In genomic region chr3:141810944-141811343, GRCm38 (mm10) we compare ENCODE assay signal across 13 mouse cellular contexts.
DNase-seq lines count a peak whose midpoint lies in the region; ATAC-seq lines count a peak whose summit lies in the region.
"Had no signal": no experiment of that assay in that cellular context is flagged by ENCODE, and none has a peak within 500 bp of the region (broad histone marks: within the 10 kb centered on the region; RNA-seq: fewer than 3 reads in every experiment).

No protein-coding gene starts in this region.

- no peak overlapping the region for H3K4me2 ChIP-seq in midbrain, embryonic 16.5 days (ENCODE audit: low read length)
- H3K4me2 ChIP-seq in hindbrain, embryonic 13.5 days: no peak overlapping the region
- no peak overlapping the region for H3K4me2 ChIP-seq in liver, embryonic 12.5 days
- H3K4me2 ChIP-seq: heart, embryonic 13.5 days; liver, embryonic 15.5 days; neural tube, embryonic 12.5 days had no signal

- no peaks in the 10 kb centered on the region for H3K9me3 ChIP-seq in midbrain, embryonic 10.5 days (replicated peaks)
- no peaks in the 10 kb centered on the region for H3K9me3 ChIP-seq in midbrain, embryonic 16.5 days (replicated peaks; ENCODE audit: control insufficient read depth, low read length, poor library complexity, severe bottlenecking)
- H3K9me3 ChIP-seq in hindbrain, embryonic 13.5 days: no peaks in the 10 kb centered on the region
- no peaks in the 10 kb centered on the region for H3K9me3 ChIP-seq in liver, embryonic 12.5 days (replicated peaks)
- H3K9me3 ChIP-seq: heart, embryonic 13.5 days; liver, embryonic 15.5 days; neural tube, embryonic 12.5 days had no signal

- peaks cover 18% of the 10 kb centered on the region for H3K4me1 ChIP-seq in midbrain, embryonic 10.5 days
- H3K4me1 ChIP-seq in midbrain, embryonic 16.5 days (ENCODE audit: control insufficient read depth, insufficient read depth, low read length): no peaks in the 10 kb centered on the region
- H3K4me1 ChIP-seq in hindbrain, embryonic 13.5 days (replicated peaks): peaks cover 19% of the 10 kb centered on the region
- no peaks in the 10 kb centered on the region for H3K4me1 ChIP-seq in liver, embryonic 12.5 days
- H3K4me1 ChIP-seq: heart, embryonic 13.5 days; liver, embryonic 15.5 days; neural tube, embryonic 12.5 days had no signal

- DNase-seq in midbrain, embryonic 10.5 days (ENCODE audit: low spot score): peak; percentile 14
- DNase-seq in cerebellum, postnatal 14 days: peak; percentile 57 to 64
- peak; percentile 38 for DNase-seq in retina, postnatal 1 day
- DNase-seq in heart, adult 8-10 months (ENCODE audit: low spot score): no peak
- no peak for DNase-seq in lung, postnatal 25 days (ENCODE audit: low spot score)
- DNase-seq: gastrocnemius, adult 2 months; thymus, postnatal 36 days had no signal

- no peak overlapping the region for H3K9ac ChIP-seq in midbrain, embryonic 16.5 days (ENCODE audit: low read depth, low read length)
- H3K9ac ChIP-seq in hindbrain, embryonic 13.5 days: no peak overlapping the region
- no peak overlapping the region for H3K9ac ChIP-seq in liver, embryonic 12.5 days
- H3K9ac ChIP-seq: heart, embryonic 13.5 days; liver, embryonic 15.5 days; neural tube, embryonic 12.5 days had no signal

- peak overlapping the region; percentile 59; the same call in 1 of the 2 replicates for H3K27ac ChIP-seq in midbrain, embryonic 10.5 days (replicated peaks)
- no peak overlapping the region for H3K27ac ChIP-seq in midbrain, embryonic 16.5 days (ENCODE audit: low read length)
- H3K27ac ChIP-seq in hindbrain, embryonic 13.5 days: no peak overlapping the region; the same call in 1 of the 2 replicates
- H3K27ac ChIP-seq in liver, embryonic 12.5 days: no peak overlapping the region
- H3K27ac ChIP-seq: gastrocnemius, adult 2 months; heart, embryonic 13.5 days; liver, embryonic 15.5 days; neural tube, embryonic 12.5 days had no signal

- no peaks in the 10 kb centered on the region for H3K27me3 ChIP-seq in midbrain, embryonic 10.5 days (ENCODE audit: low read depth, poor library complexity, severe bottlenecking)
- H3K27me3 ChIP-seq in midbrain, embryonic 16.5 days (ENCODE audit: control insufficient read depth, insufficient read depth, low read depth, low read length): no peaks in the 10 kb centered on the region
- no peaks in the 10 kb centered on the region for H3K27me3 ChIP-seq in hindbrain, embryonic 13.5 days
- no peaks in the 10 kb centered on the region for H3K27me3 ChIP-seq in liver, embryonic 12.5 days (replicated peaks)
- H3K27me3 ChIP-seq: heart, embryonic 13.5 days; liver, embryonic 15.5 days; neural tube, embryonic 12.5 days had no signal

- 52% methylated on average over 7 of the region's 7 CpGs for WGBS in midbrain, embryonic 10.5 days
- WGBS in midbrain, embryonic 16.5 days: 25% methylated on average over 7 of the region's 7 CpGs
- WGBS in hindbrain, embryonic 13.5 days: 32% methylated on average over 7 of the region's 7 CpGs
- 63% methylated on average over 7 of the region's 7 CpGs for WGBS in liver, embryonic 12.5 days (ENCODE audit: insufficient replicate concordance)

- H3K4me3 ChIP-seq in midbrain, embryonic 10.5 days: no peak overlapping the region
- no peak overlapping the region for H3K4me3 ChIP-seq in midbrain, embryonic 16.5 days (ENCODE audit: low read depth, low read length)
- H3K4me3 ChIP-seq in hindbrain, embryonic 13.5 days: no peak overlapping the region
- H3K4me3 ChIP-seq in liver, embryonic 12.5 days: no peak overlapping the region
- H3K4me3 ChIP-seq: gastrocnemius, adult 2 months; heart, embryonic 13.5 days; liver, embryonic 15.5 days; neural tube, embryonic 12.5 days had no signal

- ATAC-seq in midbrain, embryonic 16.5 days: no peak
- ATAC-seq in hindbrain, embryonic 13.5 days (ENCODE audit: low FRiP score): peak; percentile 50
- ATAC-seq in liver, embryonic 12.5 days: no peak

- no peaks in the 10 kb centered on the region for H3K36me3 ChIP-seq in midbrain, embryonic 10.5 days
- no peaks in the 10 kb centered on the region for H3K36me3 ChIP-seq in midbrain, embryonic 16.5 days (ENCODE audit: control insufficient read depth, insufficient read depth, low read length)
- no peaks in the 10 kb centered on the region for H3K36me3 ChIP-seq in hindbrain, embryonic 13.5 days
- H3K36me3 ChIP-seq in liver, embryonic 12.5 days: no peaks in the 10 kb centered on the region
- H3K36me3 ChIP-seq: heart, embryonic 13.5 days; liver, embryonic 15.5 days; neural tube, embryonic 12.5 days had no signal

Comparison
In these comparisons a context has a peak if more than half of its experiments do, and no peak if none do; other contexts are left out.
1. DNase-seq: peak in midbrain, embryonic 10.5 days (single experiment), cerebellum, postnatal 14 days (2 of 2) and retina, postnatal 1 day (single experiment); none in heart, adult 8-10 months (single experiment) and lung, postnatal 25 days (single experiment).